Mouse (Mus musculus): ENCODE measurements at regions not wholly inside any gene's neighbourhood (a gene's known extent, or its start where the extent isn't known, plus 50 kb on each side); places are given as distances from the start of the nearest gene placed in this dataset.

GRCm38 (mm10) chr3:149509178-149509577 lies 518.8 kb upstream of the Adgrl2 start:
- TF ChIP-seq GATA1 (IDR thresholded peaks at IDR 0.05; ENCODE audit: borderline replicate concordance, low read length) (no peak), FLI1 (IDR thresholded peaks at IDR 0.05; ENCODE audit: low read length) (no peak)

Data from megakaryocyte, embryonic 14.5 days (primary cell).